Mouse (Mus musculus) small intestine, adult 10 weeks (tissue): ENCODE results near the gene Atp10b. TPM values are rescaled to one million over a fixed set of nuclear protein-coding genes. Genes with fewer than 3 reads are reported as not detected.

Experiments
- polyA plus RNA-seq: library from polyadenylated mRNA; stranded (reverse); fragments of 350-450 nt; fragmentation: Illumina TruSeq; extraction: RNeasy Lipid Tissue Mini Kit (QIAGEN cat#74804); gene quantifications from one replicate; pipeline ENCODE4 v1.2.3, GENCODE M21; 2014; ENCODE audit warnings: low replicate concordance

Atp10b gene
- 59.0 TPM for polyA plus RNA-seq

GRCm38 (mm10) chr11:43149577-43149976 is at the start of gene Atp10b:
TSS of gene Atp10b (plus strand) at chr11:43149877.

Other genes starting within 250 kb of the Atp10b start
- not detected for gene Gm9972, start 114.1 kb upstream of the Atp10b start, polyA plus RNA-seq